Mouse (Mus musculus): Measurements from ENCODE around the gene Pnkp.

GRCm38 (mm10) chr7:44886964-44887363 is 30.0 kb downstream of the Pnkp start:
- no peak for TF ChIP-seq POLR2A (IDR thresholded peaks at IDR 0.05; ENCODE audit: low read depth, low read length)
- no peak for TF ChIP-seq CTCF (IDR thresholded peaks at IDR 0.05; ENCODE audit: extremely low read depth, insufficient read depth, insufficient read length, insufficient replicate concordance)

Measured in spleen, adult 2 months (tissue).